Mouse (Mus musculus) brown adipose tissue, adult 24 weeks (tissue): ENCODE results near the gene Trpv2. TPM values are rescaled to one million over a fixed set of nuclear protein-coding genes. Genes with fewer than 3 reads are reported as not detected.

Experiments used
- H3K27ac ChIP-seq: fragments of 200-500 bp; replicated peaks from 2 replicates; pipeline ENCODE4 v1.5.1; 2012; ENCODE audit warnings: low read depth, mild to moderate bottlenecking, low read length
- H3K4me1 ChIP-seq: fragments of 200-500 bp; 2 replicates; pipeline ENCODE4 v1.6.1; 2012; ENCODE audit warnings: low read length, mixed read lengths; ENCODE audit not compliant: control insufficient read depth, insufficient read depth, insufficient read length
- H3K4me3 ChIP-seq: fragments of 200-500 bp; 2 replicates; pipeline ENCODE4 v1.5.1; 2012; ENCODE audit warnings: low read depth, mild to moderate bottlenecking, low read length, moderate library complexity; ENCODE audit not compliant: insufficient read depth
- polyA plus RNA-seq: library from polyadenylated mRNA; stranded (reverse); fragments of >200 nt; gene quantifications from 2 replicates; pipeline ENCODE4 v1.2.4, GENCODE M21; 2012; ENCODE audit not compliant: missing spikeins, insufficient read depth, insufficient read length

The Trpv2 gene
- polyA plus RNA-seq, 1 experiment: 1.0 TPM

GRCm38 (mm10) chr11:62575659-62576438, 1.6 kb downstream of the Trpv2 start:
- peak overlapping the region; percentile 56 for H3K4me3 ChIP-seq
- peak overlapping the region; percentile 33 for H3K27ac ChIP-seq
- H3K4me1 ChIP-seq: no peaks in the 10 kb centered on the region

GRCm38 (mm10) chr11:62576530-62577152, 2.4 kb downstream of the Trpv2 start:
- Histone ChIP-seq H3K27ac (peak overlapping the region; percentile 60), H3K4me3 (peak overlapping the region; percentile 56), H3K4me1 (no peaks in the 10 kb centered on the region)

GRCm38 (mm10) chr11:62583031-62583430, 8.7 kb downstream of the Trpv2 start:
- no peak overlapping the region for H3K27ac ChIP-seq
- H3K4me1 ChIP-seq: no peaks in the 10 kb centered on the region
- H3K4me3 ChIP-seq: no peak overlapping the region

DNA sequence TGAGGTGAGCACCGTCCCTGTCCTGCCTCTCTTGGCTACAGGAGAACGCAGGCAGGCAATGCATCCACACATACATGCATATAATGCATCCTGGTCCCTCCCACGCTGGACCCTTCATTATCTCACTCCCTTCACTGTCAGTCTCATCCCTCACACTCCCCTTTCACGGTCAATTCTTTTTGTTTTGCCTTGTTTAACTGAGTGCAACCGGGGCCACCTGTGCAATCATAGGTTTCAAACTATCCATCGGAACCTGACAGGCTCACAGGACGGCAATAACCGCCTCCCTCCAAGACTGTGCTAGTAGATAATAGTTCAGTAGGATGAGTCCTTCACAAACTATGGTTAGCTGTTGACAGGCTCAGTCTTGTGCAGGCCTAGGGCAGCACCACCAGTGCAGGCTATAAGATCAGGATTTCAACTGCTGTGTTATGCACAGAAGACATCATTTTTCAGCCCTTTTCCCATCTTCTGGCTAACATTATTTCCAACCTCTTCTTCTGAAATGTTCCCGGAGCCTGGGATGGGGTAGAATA, 10.5 kb downstream of the Trpv2 start:
- H3K4me1 ChIP-seq: no peaks in the 10 kb centered on the region
- no peak overlapping the region for H3K27ac ChIP-seq
- no peak overlapping the region for H3K4me3 ChIP-seq

- H3K4me1 ChIP-seq: no peaks in the 10 kb centered on the region
- no peak overlapping the region for H3K27ac ChIP-seq
- no peak overlapping the region for H3K4me3 ChIP-seq
Observed at GRCm38 (mm10) chr11:62587034-62587433, 12.7 kb downstream of the Trpv2 start.

- no peaks in the 10 kb centered on the region for H3K4me1 ChIP-seq
- H3K4me3 ChIP-seq: no peak overlapping the region
Observed at GRCm38 (mm10) chr11:62589391-62589790, 15.1 kb downstream of the Trpv2 start.

GRCm38 (mm10) chr11:62591026-62591425, 16.7 kb downstream of the Trpv2 start:
- H3K4me3 ChIP-seq: no peak overlapping the region
- no peak overlapping the region for H3K27ac ChIP-seq
- no peaks in the 10 kb centered on the region for H3K4me1 ChIP-seq

More at GRCm38 (mm10) chr11:62589391-62589790, 15.1 kb downstream of the Trpv2 start:
- no peak overlapping the region for H3K27ac ChIP-seq

GRCm38 (mm10) chr11:62591904-62592575, 17.8 kb downstream of the Trpv2 start:
- Histone ChIP-seq H3K4me1 (no peaks in the 10 kb centered on the region), H3K4me3 (no peak overlapping the region), H3K27ac (no peak overlapping the region)

GRCm38 (mm10) chr11:62598571-62598970, 24.3 kb downstream of the Trpv2 start:
- Histone ChIP-seq H3K4me3 (no peak overlapping the region), H3K4me1 (no peaks in the 10 kb centered on the region), H3K27ac (no peak overlapping the region)

GRCm38 (mm10) chr11:62601732-62602618, 27.7 kb downstream of the Trpv2 start:
- peak overlapping the region; percentile 65 for H3K27ac ChIP-seq
- no peaks in the 10 kb centered on the region for H3K4me1 ChIP-seq
- H3K4me3 ChIP-seq: peak overlapping the region; percentile 64

DNA sequence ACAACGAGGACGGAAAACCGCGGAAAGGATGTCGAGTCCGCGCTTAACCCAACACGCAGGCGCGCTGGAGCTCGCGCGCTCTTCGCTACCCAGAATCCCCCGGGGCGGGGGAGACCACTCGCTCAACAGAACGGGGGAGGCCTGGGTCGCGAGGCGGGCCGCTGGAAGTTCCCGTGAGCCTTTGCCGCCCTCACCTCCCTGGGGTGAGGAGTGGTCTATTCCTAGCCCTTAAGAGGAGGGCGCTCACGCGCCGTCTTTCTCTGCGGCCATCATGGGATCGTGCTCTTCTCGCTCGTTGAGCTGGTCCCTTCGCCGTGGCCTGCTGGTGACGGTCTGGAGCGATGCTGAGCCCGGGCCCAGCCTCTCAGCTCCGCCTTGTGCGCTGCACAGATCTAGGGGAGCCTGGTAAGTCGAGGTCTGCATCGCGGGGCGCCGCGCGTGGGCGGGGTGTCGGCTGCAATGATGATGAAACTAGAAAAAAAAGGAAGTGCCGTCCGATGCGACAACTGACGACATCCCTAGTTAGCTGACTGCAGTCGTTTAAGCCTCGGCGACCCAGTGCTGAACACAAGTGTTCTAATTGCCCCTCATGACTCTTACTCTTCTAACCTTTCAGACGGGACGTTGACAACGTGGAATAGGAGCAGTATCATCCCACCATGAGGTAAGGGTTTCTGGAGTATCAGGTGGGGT, 28.5 kb downstream of the Trpv2 start:
- no peaks in the 10 kb centered on the region for H3K4me1 ChIP-seq
- peak overlapping the region; percentile 86 for H3K27ac ChIP-seq
- H3K4me3 ChIP-seq: peak overlapping the region; percentile 91

- Histone ChIP-seq H3K4me1 (no peaks in the 10 kb centered on the region), H3K27ac (peak overlapping the region; percentile 86), H3K4me3 (peak overlapping the region; percentile 91)
Observed at GRCm38 (mm10) chr11:62603312-62604056, 29.2 kb downstream of the Trpv2 start.

- Histone ChIP-seq H3K4me3 (no peak overlapping the region; the same call in 1 of the 2 replicates), H3K27ac (no peak overlapping the region), H3K4me1 (no peaks in the 10 kb centered on the region)
Observed at GRCm38 (mm10) chr11:62604123-62604706, 29.9 kb downstream of the Trpv2 start.
